Comparison of ENCODE assay signal across 9 mouse cellular contexts in genomic region chr10:34328310-34328709, GRCm38 (mm10). TPM values are rescaled to one million over a fixed set of nuclear protein-coding genes. Genes with fewer than 3 reads are reported as not detected.
A peak's percentile ranks its signal among the peaks of the same experiment; 100 is the strongest.
DNase-seq lines count a peak whose midpoint lies in the region; ATAC-seq and TF ChIP-seq lines count a peak whose summit lies in the region.
"Had no signal": no experiment of that assay in that cellular context is flagged by ENCODE, and none has a peak within 500 bp of the region (broad histone marks: within the 10 kb centered on the region; RNA-seq: fewer than 3 reads in every experiment).

No protein-coding gene starts in this region.

- WGBS in hindbrain, embryonic 13.5 days, result 5% methylated on average over 2 of the region's 2 CpGs

- no peaks in the 10 kb centered on the region for H3K27me3 ChIP-seq in hindbrain, embryonic 13.5 days

- no peaks in the 10 kb centered on the region for H3K4me1 ChIP-seq in embryonic fibroblast, embryonic 13.5 days (ENCODE audit: control insufficient read depth, insufficient read depth, low read length)
- H3K4me1 ChIP-seq in hindbrain, embryonic 13.5 days (replicated peaks), result no peaks in the 10 kb centered on the region

- no peak for TF ChIP-seq POLR2A in embryonic fibroblast, embryonic 13.5 days (IDR thresholded peaks at IDR 0.05; ENCODE audit: low read depth, low read length)

- no peak overlapping the region for H3K9ac ChIP-seq in hindbrain, embryonic 13.5 days

- DNase-seq in gastrocnemius, postnatal 10 days, result peak; percentile 15
- DNase-seq in gastrocnemius, postnatal 36 days, result no peak
- DNase-seq in adrenal gland, postnatal 25 days, result peak; percentile 26
- peak; percentile 55 to 65 for DNase-seq in left cerebral cortex, adult 18-20 months (ENCODE audit: low spot score in 2 of 2)
- DNase-seq in telencephalon, adult 2 months (ENCODE audit: low read depth, low spot score), result peak; percentile 41

- TF ChIP-seq CTCF in embryonic fibroblast, embryonic 13.5 days (IDR thresholded peaks at IDR 0.05; ENCODE audit: borderline replicate concordance, insufficient read depth, low read length), result peak; percentile 51; the same call in 1 of the 2 replicates

- intact Hi-C loops in gastrocnemius, postnatal 36 days (cut with DNase I), result no loop called here

- ATAC-seq in hindbrain, embryonic 13.5 days (ENCODE audit: low FRiP score), result peak; percentile 83
- ATAC-seq in megakaryocyte-erythroid progenitor cell, adult 5-6 weeks (replicated peaks; ENCODE audit: low FRiP score, low TSS enrichment, poor library complexity, severe bottlenecking), result peak; percentile 79; the same call in 1 of the 2 replicates

- H3K27ac ChIP-seq in embryonic fibroblast, embryonic 13.5 days (ENCODE audit: insufficient read depth, low read length), result no peak overlapping the region
- no peak overlapping the region for H3K27ac ChIP-seq in hindbrain, embryonic 13.5 days
- H3K27ac ChIP-seq: macrophage had no signal

- H3K4me2 ChIP-seq in hindbrain, embryonic 13.5 days, result no peak overlapping the region

- H3K36me3 ChIP-seq in hindbrain, embryonic 13.5 days, result no peaks in the 10 kb centered on the region

- no peaks in the 10 kb centered on the region for H3K9me3 ChIP-seq in hindbrain, embryonic 13.5 days

- no peak overlapping the region for H3K4me3 ChIP-seq in embryonic fibroblast, embryonic 13.5 days (ENCODE audit: insufficient read depth, low read length)
- no peak overlapping the region for H3K4me3 ChIP-seq in hindbrain, embryonic 13.5 days

RNA-seq across cellular contexts. Expression of gene Tspyl4, which starts 31.1 kb away (rescaled TPM):
- total RNA-seq in gastrocnemius, postnatal 10 days (2021), result 1 to 10 TPM; 2.3 to 2.5 TPM
- 1 to 10 TPM in 1 of 2 experiments, under 1 TPM in 1; 0.99 to 1.3 TPM for total RNA-seq in gastrocnemius, postnatal 36 days (2021)
- total RNA-seq in adrenal gland, postnatal 25 days (2021), result 13.6 and 15.0 TPM in 2 replicates
- polyA plus RNA-seq in embryonic fibroblast, embryonic 13.5 days (2011; ENCODE audit: insufficient read length, low read depth, missing spikeins), result 14.6 and 18.7 TPM in 2 replicates
- 229 and 238 TPM in 2 replicates for polyA plus RNA-seq in hindbrain, embryonic 13.5 days (2015; fragmentation: Nextera tagmentation; extraction: Ambion mirVana)
- total RNA-seq in left cerebral cortex, adult 18-20 months (2021), result 100 to 1,000 TPM; 420 to 434 TPM
- 0.57 and 1.3 TPM in 2 replicates for total RNA-seq in megakaryocyte-erythroid progenitor cell, adult 5-6 weeks (2014; fragmentation: Nextera tagmentation)
- 0.91 and 1.4 TPM in 2 replicates for total RNA-seq in megakaryocyte-erythroid progenitor cell, adult 5-6 weeks (2017)

RNA-seq across cellular contexts. Expression of gene Tspyl1, which starts 46.3 kb away (rescaled TPM):
- total RNA-seq in gastrocnemius, postnatal 10 days (2021), result 10 to 100 TPM; 42.4 to 46.2 TPM
- total RNA-seq in gastrocnemius, postnatal 36 days (2021), result 10 to 100 TPM; 47.4 to 49.4 TPM
- total RNA-seq in adrenal gland, postnatal 25 days (2021), result 59.9 and 66.6 TPM in 2 replicates
- polyA plus RNA-seq in embryonic fibroblast, embryonic 13.5 days (2011; ENCODE audit: insufficient read length, low read depth, missing spikeins), result 51.5 and 62.7 TPM in 2 replicates
- polyA plus RNA-seq in hindbrain, embryonic 13.5 days (2015; fragmentation: Nextera tagmentation; extraction: Ambion mirVana), result 152 and 156 TPM in 2 replicates
- total RNA-seq in left cerebral cortex, adult 18-20 months (2021), result 100 to 1,000 TPM; 175 to 185 TPM
- 25.1 and 29.3 TPM in 2 replicates for total RNA-seq in megakaryocyte-erythroid progenitor cell, adult 5-6 weeks (2014; fragmentation: Nextera tagmentation)
- total RNA-seq in megakaryocyte-erythroid progenitor cell, adult 5-6 weeks (2017), result 42.6 and 45.1 TPM in 2 replicates

Comparison
In these comparisons a context has a peak if more than half of its experiments do, and no peak if none do; other contexts are left out.
1. DNase-seq: peak in gastrocnemius, postnatal 10 days (single experiment), adrenal gland, postnatal 25 days (single experiment), left cerebral cortex, adult 18-20 months (2 of 2) and telencephalon, adult 2 months (single experiment); none in gastrocnemius, postnatal 36 days (0 of 2).
2. RNA of gene Tspyl4, which starts 31.1 kb away (total RNA-seq): 420 to 434 TPM in left cerebral cortex, adult 18-20 months; 13.6 to 15.0 TPM in adrenal gland, postnatal 25 days, 2.3 to 2.5 TPM in gastrocnemius, postnatal 10 days, 0.57 to 1.4 TPM in megakaryocyte-erythroid progenitor cell, adult 5-6 weeks and 0.99 to 1.3 TPM in gastrocnemius, postnatal 36 days; every median in the first group is over 10 times any median in the second.